ENCODE assay signal across 21 mouse cellular contexts in genomic region chr14:25806561-25806960, GRCm38 (mm10). TPM values are rescaled to one million over a fixed set of nuclear protein-coding genes. Genes with fewer than 3 reads are reported as not detected.
DNase-seq lines count a peak whose midpoint lies in the region; ATAC-seq and TF ChIP-seq lines count a peak whose summit lies in the region.
"Had no signal": no experiment of that assay in that cellular context is flagged by ENCODE, and none has a peak within 500 bp of the region (broad histone marks: within the 10 kb centered on the region; RNA-seq: fewer than 3 reads in every experiment).

No protein-coding gene starts in this region.

- peak overlapping the region; percentile 68 for H3K9ac ChIP-seq in ES-E14 (ENCODE audit: insufficient read depth, low read depth, low read length, poor library complexity, severe bottlenecking)
- H3K9ac ChIP-seq: embryonic facial prominence, embryonic 12.5 days; embryonic facial prominence, embryonic 15.5 days; forebrain, embryonic 12.5 days; forebrain, embryonic 15.5 days; heart, embryonic 12.5 days; heart, embryonic 15.5 days; hindbrain, embryonic 14.5 days had no signal

- ATAC-seq in common myeloid progenitor, adult 5-6 weeks (replicated peaks; ENCODE audit: low read depth, poor library complexity, severe bottlenecking), result 0 out of 2 replicates have a peak, but pooled peaks have one; percentile 32
- no peak for ATAC-seq in erythroid progenitor cell, adult 5-6 weeks (replicated peaks; ENCODE audit: low FRiP score, poor library complexity, severe bottlenecking)
- ATAC-seq: activated CD4-positive, CD25-positive, alpha-beta regulatory T cell, adult 4 months; forebrain, embryonic 15.5 days; intestine, postnatal 0 days; Patski had no signal

- no peak for TF ChIP-seq CTCF in gastrocnemius, adult 2 months (IDR thresholded peaks at IDR 0.05)

- in situ Hi-C loops in ES-E14 (cut with MboI; ENCODE audit: low sequenced_read_pairs in 2 of 2, unreplicated experiment in 2 of 2), result no loop called here

- intact Hi-C loops in gastrocnemius, adult 2 months (cut with DNase I), result no loop called here

- DNase-seq in gastrocnemius, adult 2 months, result no peak
- no peak for DNase-seq in gastrocnemius, postnatal 10 days
- DNase-seq in 416B (ENCODE audit: low read depth) (peak; percentile 24), ES-E14 (ENCODE audit: low read depth, low spot score) (peak; percentile 26)
- no peak for DNase-seq in left cerebral cortex, adult 18-20 months (ENCODE audit: low spot score in 2 of 2)
- DNase-seq: B cell, adult 2 months; cerebellum, adult 9-10 months had no signal

- H3K9me3 ChIP-seq in ES-E14 (ENCODE audit: control insufficient read depth, insufficient read depth, low read depth, low read length), result no peaks in the 10 kb centered on the region
- H3K9me3 ChIP-seq: embryonic facial prominence, embryonic 12.5 days; embryonic facial prominence, embryonic 15.5 days; forebrain, embryonic 12.5 days; forebrain, embryonic 15.5 days; G1E; heart, embryonic 12.5 days; heart, embryonic 15.5 days; hindbrain, embryonic 10.5 days had no signal

- peaks cover 2 to 10% of the 10 kb centered on the region in 2 experiments; a peak in 1 of 4 replicates for H3K4me1 ChIP-seq in ES-E14 (ENCODE audit: control insufficient read depth in 2 of 2, insufficient read depth in 2 of 2, low read length in 2 of 2, poor library complexity in 1 of 2)
- H3K4me1 ChIP-seq: forebrain, embryonic 12.5 days; forebrain, embryonic 15.5 days had no signal

- no peaks in the 10 kb centered on the region for H3K36me3 ChIP-seq in ES-E14 (ENCODE audit: control insufficient read depth, insufficient read depth, low read length, poor library complexity, severe bottlenecking)
- H3K36me3 ChIP-seq: embryonic facial prominence, embryonic 12.5 days; embryonic facial prominence, embryonic 15.5 days; forebrain, embryonic 12.5 days; forebrain, embryonic 15.5 days; G1E; heart, embryonic 12.5 days; heart, embryonic 15.5 days; hindbrain, embryonic 10.5 days had no signal

- H3K27ac ChIP-seq in gastrocnemius, adult 2 months, result peak overlapping the region; percentile 88
- no peak overlapping the region for H3K27ac ChIP-seq in ES-E14 (ENCODE audit: insufficient read depth, low read depth, low read length, poor library complexity, severe bottlenecking)
- H3K27ac ChIP-seq: embryonic facial prominence, embryonic 12.5 days; embryonic facial prominence, embryonic 15.5 days; forebrain, embryonic 12.5 days; forebrain, embryonic 15.5 days; heart, embryonic 15.5 days; hindbrain, embryonic 10.5 days; hindbrain, embryonic 14.5 days had no signal

- H3K4me3 ChIP-seq in gastrocnemius, adult 2 months, result no peak overlapping the region
- H3K4me3 ChIP-seq in ES-E14 (ENCODE audit: insufficient read depth in 1 of 2, low read depth in 1 of 2, low read length in 2 of 2, poor library complexity in 1 of 2, severe bottlenecking in 1 of 2), result peak overlapping the region; percentile 60 to 62
- H3K4me3 ChIP-seq: embryonic facial prominence, embryonic 12.5 days; embryonic facial prominence, embryonic 15.5 days; forebrain, embryonic 12.5 days; forebrain, embryonic 15.5 days; heart, embryonic 12.5 days; heart, embryonic 15.5 days; hindbrain, embryonic 10.5 days had no signal

TF ChIP-seq in ES-E14, 5 proteins besides CTCF, POLR2A, EP300 and RAD21:
- no peak for TF ChIP-seq ZC3H11A (IDR thresholded peaks at IDR 0.05; ENCODE audit: borderline replicate concordance, low read depth, low read length)
- TF ChIP-seq MAFK (IDR thresholded peaks at IDR 0.05; ENCODE audit: insufficient read depth, low read depth, low read length), result no peak
- no peak for TF ChIP-seq CHD2 (IDR thresholded peaks at IDR 0.05; ENCODE audit: low read depth, low read length)
- TF ChIP-seq HCFC1 (IDR thresholded peaks at IDR 0.05; ENCODE audit: borderline replicate concordance, insufficient read depth, low read length), result no peak
- no peak for TF ChIP-seq ZNF384 (IDR thresholded peaks at IDR 0.05; ENCODE audit: low read depth, low read length)
TF ChIP-seq in ES-E14: peak in this region for 0.

RNA-seq across cellular contexts. Expression of gene Anxa11, which starts 35.4 kb away (rescaled TPM):
- total RNA-seq in gastrocnemius, adult 2 months (2021), result 10 to 100 TPM; 97.4 to 99.1 TPM
- total RNA-seq in gastrocnemius, postnatal 10 days (2021), result 10 to 100 TPM; 95.6 to 97.7 TPM
- 17.0 and 18.7 TPM in 2 replicates for total RNA-seq in ES-E14 (2012; rRNA removed)
- 7.4 and 12.9 TPM in 2 replicates for total RNA-seq in common myeloid progenitor, adult 5-6 weeks (2017)
- total RNA-seq in erythroid progenitor cell, adult 5-6 weeks (2015; ENCODE audit: low replicate concordance), result 12.3 and 26.0 TPM in 2 replicates
- total RNA-seq in erythroid progenitor cell, adult 5-6 weeks (2017; ENCODE audit: low replicate concordance), result 2.1 and 5.1 TPM in 2 replicates
- 10 to 100 TPM; 45.7 to 45.8 TPM for total RNA-seq in left cerebral cortex, adult 18-20 months (2021)

RNA-seq across cellular contexts. Expression of gene Zcchc24, which starts 37.7 kb away (rescaled TPM):
- total RNA-seq in gastrocnemius, adult 2 months (2021), result 10 to 100 TPM; 40.6 to 59.3 TPM
- total RNA-seq in gastrocnemius, postnatal 10 days (2021), result 10 to 100 TPM; 65.9 to 66.6 TPM
- total RNA-seq in ES-E14 (2012; rRNA removed), result 4.1 and 5.7 TPM in 2 replicates
- 1.8 and 3.7 TPM in 2 replicates for total RNA-seq in common myeloid progenitor, adult 5-6 weeks (2017)
- total RNA-seq in erythroid progenitor cell, adult 5-6 weeks (2015; ENCODE audit: low replicate concordance), result 2.5 and 2.9 TPM in 2 replicates
- total RNA-seq in erythroid progenitor cell, adult 5-6 weeks (2017; ENCODE audit: low replicate concordance), result 0.61 and 1.3 TPM in 2 replicates
- 10 to 100 TPM; 47.4 to 47.7 TPM for total RNA-seq in left cerebral cortex, adult 18-20 months (2021)

Comparison
In these comparisons a context has a peak if more than half of its experiments do, and no peak if none do; other contexts are left out.
1. DNase-seq: peak in 416B (single experiment) and ES-E14 (single experiment); none in gastrocnemius, adult 2 months (single experiment), gastrocnemius, postnatal 10 days (single experiment) and left cerebral cortex, adult 18-20 months (0 of 2).